Mouse (Mus musculus): ENCODE measurements at regions not wholly inside any gene's neighbourhood (a gene's known extent, or its start where the extent isn't known, plus 50 kb on each side); places are given as distances from the start of the nearest gene placed in this dataset.
A peak's percentile ranks its signal among the peaks of the same experiment; 100 is the strongest.

DNA sequence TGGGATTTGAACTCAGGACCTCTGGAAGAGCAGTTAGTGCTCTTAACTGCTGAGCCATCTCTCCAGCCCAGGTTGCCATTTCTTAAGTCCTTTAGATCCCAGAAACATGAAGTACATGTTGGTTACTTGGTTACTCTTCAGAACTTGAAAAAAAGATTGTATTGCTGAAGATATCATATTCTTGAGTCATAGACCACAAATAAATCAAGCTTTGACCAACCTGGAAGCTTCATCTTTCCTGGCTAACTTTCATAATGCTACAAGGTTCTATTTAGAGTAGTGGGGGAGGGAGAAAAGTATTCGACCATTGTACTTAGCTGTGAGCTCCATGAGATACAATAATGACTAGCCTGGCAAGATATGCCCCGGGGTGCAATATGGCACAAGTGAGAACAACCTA lies 90.9 kb upstream of the Cdkn2b start:
- no peak for DNase-seq (ENCODE audit: extremely low read depth, low read depth)

DNA sequence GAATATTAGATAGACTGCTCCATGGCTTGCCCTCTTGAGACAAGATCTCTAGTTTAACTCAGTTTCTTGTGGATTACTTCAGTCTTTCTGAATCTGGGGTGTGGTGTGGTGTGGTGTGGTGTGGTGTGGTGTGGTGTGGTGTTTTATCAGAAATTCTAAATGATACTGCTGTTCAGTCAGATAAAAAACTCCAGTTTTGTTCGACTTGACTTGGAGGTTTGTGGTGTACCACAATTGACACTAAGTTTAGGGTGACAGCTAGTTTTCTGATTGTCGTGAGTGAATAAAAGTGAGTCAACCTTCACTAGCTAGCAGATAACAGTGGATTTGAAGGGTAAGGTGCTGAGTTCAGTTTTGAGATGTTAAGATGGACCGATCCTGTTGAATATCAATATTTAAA lies 89.5 kb upstream of the Cdkn2b start:
- DNase-seq (ENCODE audit: extremely low read depth, low read depth), result peak; percentile 5

DNA sequence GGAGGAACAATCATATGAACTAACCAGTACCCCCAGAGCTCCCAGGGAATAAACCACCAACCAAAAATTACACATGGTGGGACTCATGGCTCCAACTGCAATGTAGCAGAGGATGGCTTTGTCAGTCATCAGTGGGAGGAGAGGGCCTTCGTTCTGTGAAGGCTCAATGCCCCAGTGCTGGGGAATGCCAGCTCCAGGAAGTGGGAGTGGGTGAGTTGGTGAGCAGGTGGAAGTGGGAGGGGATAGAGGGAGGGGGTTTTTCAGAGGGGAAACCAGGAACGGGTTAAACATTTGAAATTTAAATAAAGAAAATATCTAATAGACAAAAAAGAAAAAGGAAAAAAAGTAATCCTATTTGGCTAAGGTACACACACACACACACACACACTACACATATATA lies 88.4 kb upstream of the Cdkn2b start:
- no peak for DNase-seq (ENCODE audit: extremely low read depth, low read depth)

DNA sequence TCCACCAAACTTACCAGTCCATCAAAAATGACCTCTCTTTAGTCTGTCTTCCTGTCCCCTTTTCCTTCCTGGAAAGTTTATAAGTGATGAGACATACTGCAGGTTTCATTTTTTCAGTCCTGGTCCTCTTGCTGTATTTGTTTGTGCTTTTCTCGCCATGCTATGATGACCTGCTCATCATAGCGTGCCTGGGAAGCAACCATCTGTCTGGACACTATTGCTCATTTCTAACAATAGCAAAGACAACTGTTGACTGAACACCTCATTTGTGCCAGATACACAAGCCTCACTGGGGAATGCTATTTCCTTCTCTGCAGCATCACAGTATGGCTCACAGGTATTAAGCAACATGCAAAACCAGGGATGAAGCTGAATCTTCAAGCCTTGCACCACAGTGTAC lies 85.2 kb upstream of the Cdkn2b start:
- DNase-seq (ENCODE audit: extremely low read depth, low read depth), result no peak

DNA sequence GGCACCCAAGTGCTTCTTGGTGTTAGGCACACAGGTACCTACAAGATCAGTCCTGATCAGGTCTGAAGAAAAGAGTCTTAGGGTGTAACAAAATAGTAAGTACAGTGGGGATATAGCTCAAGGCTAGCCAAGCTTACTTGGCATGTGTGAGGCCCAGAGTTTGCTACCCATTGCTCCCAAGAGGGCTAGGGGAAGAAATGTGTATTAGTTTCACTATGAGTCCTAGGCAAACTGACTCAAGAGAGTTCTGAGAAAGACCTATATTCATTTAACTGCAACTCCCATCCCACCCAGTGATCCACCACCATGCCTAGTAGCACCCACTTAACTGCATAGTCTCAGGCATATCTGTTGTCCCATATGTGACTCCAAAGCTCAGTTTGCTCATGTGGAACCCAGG lies 84.5 kb upstream of the Cdkn2b start:
- DNase-seq (ENCODE audit: extremely low read depth, low read depth), result no peak

DNA sequence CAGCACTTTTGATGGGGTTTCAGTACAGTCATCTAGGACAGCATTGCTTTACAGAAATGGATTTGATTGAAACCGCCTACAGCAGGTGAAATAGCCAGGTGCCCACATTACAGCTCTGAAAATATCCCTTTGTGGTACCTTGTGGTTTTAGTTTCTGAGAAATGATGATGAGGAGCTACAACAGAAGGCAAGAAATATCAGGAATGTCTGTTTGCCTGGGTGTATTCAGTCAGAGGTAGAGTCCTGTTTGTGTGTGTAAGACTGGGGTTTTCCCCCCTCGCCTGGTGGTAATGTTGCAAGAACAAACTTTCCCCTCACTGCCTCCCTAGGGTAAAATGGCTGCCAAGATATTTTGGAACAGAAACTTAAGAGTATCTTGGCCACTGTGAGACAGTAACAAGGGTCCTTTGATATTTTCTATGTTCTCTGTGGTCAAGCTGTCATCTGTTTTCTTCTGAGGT lies 82.4 kb upstream of the Cdkn2b start:
- DNase-seq (ENCODE audit: extremely low read depth, low read depth), result no peak

DNA sequence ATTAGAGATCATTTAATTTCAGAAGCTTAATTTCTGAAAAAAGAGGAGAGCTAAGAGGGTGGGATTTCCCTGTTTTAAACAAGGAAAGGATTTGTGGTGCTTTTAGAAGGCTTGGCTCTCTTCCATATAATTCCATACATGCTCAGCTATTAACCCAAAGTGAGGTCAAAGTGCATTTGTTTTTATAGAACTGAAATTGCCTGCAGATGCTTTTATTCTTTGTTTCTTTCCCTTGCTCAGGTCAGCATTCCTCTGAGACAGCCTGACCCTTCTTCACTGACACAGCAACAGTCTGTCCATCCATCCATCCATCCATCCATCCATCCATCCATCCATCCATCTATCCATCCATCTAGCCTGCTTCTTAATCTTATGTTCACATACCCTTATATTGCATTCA lies 82.0 kb upstream of the Cdkn2b start:
- no peak for DNase-seq (ENCODE audit: extremely low read depth, low read depth)

DNA sequence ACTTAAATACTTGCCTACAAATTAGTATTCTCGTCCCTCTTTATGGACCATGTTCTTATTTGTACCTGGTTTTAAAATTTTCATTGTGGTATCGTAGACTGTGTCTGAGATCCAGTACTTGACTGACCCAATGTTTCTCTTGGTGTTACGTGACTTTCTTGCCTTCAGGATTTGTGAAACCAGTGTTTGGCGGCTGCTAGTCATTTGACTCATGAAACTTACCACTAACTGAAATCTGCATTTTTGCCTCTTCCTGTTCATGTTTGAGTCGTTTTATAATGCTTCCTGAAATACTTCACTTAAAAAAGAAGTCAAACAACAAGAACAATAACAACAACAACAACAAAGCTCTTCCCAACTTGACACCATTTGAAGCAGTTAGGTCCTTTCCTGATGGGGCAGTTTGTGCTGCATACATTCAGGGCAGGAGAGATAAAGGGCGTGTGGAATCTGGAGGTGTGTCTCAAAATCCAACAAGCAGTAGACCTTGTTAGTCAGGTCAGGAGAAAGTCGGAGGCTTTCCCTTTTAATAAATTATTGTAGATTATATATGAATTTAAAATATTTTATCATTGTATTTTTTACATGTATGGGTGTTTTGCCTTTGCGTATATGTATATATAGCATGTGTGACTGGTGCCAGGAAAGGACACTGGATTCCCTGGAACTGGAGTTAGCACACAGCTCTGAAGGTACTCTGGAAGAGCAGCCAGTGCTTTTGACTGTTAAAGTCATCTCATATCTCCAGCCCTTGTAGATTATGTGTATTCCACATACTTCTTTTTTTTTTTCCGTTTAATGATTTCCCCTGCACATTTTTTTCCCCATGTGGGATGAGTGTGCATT lies 80.8 kb upstream of the Cdkn2b start:
- no peak for DNase-seq (ENCODE audit: extremely low read depth, low read depth)

DNA sequence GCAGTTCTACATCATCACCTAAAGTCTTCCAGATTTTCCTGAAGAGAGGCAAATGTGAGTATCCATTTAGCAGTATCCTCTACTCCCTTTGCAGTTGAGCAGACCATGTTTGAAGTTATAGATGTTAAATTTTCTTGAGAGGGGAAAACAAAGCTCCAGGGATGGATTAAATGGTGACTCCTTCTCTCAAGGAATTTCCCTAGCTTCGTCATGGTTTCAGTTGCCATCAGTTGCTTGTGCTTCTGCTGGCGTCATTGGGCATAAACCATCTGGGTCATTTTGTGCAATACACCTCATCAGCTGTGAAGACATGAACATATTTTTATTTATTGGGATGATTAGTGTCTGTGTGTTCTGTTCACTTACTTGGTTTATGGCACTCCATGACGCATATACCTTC lies 72.7 kb upstream of the Cdkn2b start:
- no peak for DNase-seq (ENCODE audit: extremely low read depth, low read depth)

DNA sequence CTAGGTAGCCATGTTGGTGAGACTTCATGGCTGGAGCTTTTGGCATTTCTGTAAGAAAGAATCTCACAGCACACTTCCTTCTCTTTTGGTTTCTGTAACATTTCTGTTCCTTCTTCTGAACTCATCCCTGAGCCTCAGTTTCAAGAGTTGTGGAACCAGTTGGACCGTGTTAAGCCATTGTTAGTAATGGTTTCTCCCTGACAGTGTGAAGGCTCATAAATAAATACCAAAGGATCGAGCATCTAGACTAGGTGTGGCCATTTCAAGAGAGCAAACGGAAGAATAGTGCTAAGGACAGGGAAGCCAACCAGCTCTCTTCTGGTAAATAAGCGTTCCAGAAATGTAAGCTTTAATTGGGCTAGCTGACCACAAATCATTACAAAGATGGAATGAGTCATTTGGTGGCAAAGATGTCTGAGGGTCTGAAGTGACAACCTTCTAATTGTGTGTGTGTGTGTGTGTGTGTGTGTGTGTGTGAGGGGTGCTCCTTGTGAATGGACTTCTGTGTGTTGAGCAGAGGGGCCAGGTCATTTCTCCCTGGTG lies 71.7 kb upstream of the Cdkn2b start:
- no peak for DNase-seq (ENCODE audit: extremely low read depth, low read depth)

DNA sequence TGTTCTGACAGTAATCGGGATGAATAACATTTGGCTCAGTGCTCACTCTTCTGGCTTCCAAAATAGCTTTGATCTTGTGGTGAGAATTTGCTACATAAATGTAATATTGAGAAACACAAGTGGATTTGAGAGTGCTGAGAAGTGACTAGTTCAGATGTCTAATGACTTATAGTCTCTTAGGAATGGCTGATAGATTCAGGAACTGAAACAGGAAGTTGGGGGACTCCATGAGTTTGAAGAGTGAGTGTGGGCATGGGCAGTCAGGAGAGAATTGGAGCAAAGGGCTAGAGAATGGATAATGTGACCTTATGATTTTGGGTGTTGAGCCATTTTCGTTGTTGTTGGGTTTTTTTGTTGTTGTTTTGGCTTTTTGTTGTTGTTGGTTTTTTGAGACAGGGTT lies 70.9 kb upstream of the Cdkn2b start:
- no peak for DNase-seq (ENCODE audit: extremely low read depth, low read depth)

DNA sequence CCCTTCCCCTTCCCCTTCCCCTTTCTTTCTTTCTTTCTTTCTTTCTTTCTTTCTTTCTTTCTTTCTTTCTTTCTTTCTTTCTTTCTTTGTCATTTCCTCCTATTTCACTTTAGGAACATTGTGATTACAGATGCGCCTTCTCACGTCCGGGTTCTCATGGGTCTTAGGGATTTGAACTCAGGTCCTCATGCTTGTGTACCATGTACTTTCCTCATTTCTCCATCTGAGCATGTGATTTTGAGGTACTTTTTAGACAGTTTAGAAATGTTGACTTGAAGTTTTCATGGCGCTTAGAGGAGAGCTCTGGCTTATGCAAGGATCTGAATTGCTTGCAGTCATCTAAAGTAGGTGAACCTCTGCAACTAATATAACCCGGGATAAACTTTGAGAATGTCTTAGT lies 70.2 kb upstream of the Cdkn2b start:
- no peak for DNase-seq (ENCODE audit: extremely low read depth, low read depth)

DNA sequence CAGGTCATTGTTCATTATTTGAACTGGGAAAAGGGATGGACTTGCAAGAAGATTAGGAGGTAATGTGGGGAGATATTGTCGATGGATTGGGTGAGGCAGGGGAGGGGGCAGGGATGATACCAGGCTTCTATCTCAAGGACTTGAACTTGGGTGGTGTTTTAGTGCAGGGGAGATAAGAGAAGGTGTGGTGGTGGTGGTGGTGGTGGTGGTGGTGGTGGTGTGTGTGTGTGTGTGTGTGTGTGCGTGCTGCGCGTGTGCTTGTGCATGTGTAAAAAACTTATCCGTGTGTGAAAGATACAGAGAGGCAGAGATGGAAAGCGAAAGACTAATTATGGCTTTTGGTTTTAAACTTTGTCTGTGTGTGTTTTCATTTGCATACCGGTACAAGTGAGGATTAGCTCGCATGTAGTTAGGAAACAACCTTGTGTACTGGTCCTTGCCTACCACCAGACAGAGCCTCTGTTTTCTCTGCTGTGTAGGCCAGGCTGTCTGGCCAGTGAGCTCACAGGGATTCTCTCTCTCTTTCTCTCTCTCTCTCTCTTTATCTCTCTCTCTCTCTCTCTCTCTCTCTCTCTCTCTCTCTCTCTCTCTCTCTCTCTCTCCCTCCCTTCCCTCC lies 69.6 kb upstream of the Cdkn2b start:
- DNase-seq (ENCODE audit: extremely low read depth, low read depth), result no peak

DNA sequence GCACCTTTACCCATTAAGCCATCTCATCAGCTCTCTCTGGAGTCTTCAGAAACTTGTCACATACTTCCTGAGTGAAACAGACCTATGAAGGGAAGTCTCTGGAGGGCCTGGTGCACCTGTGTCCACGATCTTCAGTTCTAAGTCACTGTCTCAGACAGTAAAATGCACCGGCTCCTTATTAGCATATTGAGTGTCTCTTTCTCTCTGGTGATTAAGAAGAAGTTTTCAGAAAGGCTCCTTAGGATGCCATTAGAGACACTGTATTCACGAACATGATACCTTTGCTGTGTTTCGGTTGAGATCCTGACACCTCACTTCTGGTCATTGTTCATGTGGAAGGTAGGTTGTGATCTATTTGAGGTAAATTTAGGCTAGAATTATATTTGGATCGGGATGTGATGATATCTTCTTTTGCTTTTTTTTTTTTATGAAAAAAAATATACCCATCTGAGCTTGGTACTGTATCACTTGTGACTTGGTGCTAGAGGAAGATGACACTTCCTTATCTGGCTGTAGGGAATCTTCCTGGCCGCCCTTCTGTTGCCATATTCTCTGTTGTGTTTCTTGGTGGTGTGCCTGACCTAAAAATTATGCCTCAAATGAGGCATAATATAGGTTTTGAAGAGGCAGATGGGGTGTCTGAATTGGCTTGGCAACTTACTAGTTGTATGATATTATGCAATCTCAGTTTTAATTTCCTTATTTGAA lies 68.9 kb upstream of the Cdkn2b start:
- DNase-seq (ENCODE audit: extremely low read depth, low read depth), result no peak

DNA sequence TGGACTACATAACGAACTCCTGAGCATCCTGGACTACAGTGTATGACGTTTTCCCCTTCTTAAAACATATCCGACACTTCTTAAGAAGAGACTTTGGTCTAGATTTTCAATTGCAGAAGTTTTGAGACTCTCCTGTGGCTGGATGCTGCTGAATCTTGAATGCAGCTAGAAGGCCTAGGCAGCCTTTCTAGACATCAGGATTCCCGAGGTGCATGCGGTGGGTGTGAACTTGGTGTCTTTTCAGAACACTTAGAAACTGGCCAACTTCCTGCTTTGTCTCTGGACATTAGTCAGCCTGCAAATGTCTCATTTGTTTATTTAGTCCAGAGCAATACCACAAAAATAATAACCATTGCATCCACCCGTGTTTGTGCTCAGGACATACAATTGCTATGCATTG lies 61.8 kb upstream of the Cdkn2b start:
- DNase-seq (ENCODE audit: extremely low read depth, low read depth), result no peak

DNA sequence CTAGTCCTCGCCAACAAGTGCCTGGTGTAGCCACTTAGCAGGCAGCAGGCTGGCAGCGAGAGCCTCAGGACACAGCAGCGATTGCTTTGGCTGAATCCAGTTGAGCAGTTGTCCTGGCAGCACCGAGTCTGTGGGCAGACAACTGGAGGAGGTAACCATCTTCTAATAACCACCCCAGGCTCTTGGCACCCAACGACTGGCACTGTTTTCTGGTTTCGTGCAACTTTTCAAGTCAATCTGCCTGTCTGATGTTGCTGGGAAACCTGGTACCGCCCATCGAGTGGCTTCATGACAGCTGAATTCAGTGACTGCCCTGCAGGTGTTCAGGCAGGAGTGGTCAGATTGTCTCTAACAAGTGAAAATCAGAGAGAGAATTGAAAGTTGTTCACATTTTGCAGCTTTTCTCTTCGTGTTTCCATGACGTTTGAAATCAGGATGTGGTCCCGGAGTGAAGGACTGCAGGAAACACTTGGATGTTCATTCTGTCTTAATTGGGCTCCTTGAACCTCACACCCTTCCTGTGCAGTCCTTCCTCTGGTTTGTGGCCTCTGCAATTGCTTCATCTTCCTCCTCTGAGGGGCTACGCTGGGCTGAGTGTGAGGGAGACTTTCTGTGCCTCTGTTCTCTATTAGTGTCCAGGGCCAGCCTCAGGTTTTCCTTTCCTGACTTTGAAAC lies 58.1 kb upstream of the Cdkn2b start:
- no peak for DNase-seq (ENCODE audit: extremely low read depth, low read depth)

DNA sequence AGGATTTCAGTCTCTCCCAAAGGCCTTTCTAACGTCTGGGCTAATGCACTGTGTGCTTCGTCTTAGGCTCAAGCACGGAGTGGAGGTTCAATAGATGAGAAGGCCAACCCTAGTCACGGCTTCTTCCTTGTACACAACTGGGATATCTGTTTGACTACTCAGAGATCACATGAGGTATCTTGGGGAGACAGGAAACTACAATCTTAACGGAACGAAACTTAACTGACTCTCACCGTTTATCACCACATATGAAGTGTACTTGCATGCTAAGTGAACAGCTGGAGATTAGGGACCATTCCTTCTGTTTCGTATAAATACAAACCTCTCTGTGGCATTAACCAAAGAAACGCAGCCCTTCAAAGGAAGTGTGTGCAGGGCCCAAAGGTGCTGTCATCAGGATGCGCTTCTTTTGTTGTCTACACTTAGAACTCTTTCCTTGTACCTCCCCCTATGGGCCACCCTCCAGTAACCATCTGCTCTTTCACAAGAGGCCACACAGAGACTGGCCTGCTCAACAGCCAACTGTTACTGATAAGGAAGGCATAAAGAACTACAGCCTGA lies 55.8 kb upstream of the Cdkn2b start:
- peak; percentile 75 for DNase-seq (ENCODE audit: extremely low read depth, low read depth)

DNA sequence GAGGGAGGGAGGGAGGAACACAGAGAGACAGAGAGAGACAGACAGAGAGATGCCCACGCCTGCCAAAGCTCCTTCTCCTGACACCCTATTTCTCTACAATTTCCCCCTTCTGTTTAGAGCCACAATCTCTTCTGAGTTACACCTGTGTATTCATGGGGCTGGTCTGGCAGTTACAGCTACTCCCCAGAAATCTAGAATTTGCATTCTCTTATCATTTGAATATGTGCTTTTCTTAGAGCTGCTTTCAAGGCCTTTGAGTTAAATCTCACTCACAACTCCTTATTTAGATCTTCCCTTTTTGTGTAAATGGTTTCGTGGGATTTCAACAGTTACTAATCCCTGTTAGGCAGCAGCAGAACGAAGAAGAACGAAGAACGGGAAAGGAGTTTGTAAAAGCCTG lies 55.0 kb upstream of the Cdkn2b start:
- no peak for DNase-seq (ENCODE audit: extremely low read depth, low read depth)

DNA sequence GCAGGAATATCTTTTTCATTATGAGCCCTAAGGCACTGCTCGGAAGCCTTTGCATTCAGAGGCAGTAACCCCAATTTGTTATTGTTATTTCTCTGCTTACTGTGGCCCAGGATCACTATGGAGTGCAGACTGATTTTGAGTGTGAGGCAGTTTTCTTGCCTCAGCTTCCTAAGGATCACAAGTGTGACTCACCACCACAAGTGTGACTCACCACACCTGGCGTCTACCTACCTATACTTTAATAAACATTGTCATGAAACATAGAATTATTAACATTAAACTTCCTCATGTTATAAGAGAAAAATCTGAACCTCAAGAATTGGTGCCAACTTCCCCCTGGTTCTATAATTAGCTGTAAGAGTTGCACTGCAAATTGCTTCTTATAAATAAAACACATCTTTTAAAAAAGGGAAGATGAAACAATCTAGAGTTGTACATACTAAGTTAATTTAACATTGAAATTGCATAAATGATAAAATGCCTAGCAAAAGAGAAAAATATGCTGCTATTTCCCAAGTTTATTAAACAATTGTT lies 52.4 kb upstream of the Cdkn2b start:
- DNase-seq (ENCODE audit: extremely low read depth, low read depth), result no peak

DNA sequence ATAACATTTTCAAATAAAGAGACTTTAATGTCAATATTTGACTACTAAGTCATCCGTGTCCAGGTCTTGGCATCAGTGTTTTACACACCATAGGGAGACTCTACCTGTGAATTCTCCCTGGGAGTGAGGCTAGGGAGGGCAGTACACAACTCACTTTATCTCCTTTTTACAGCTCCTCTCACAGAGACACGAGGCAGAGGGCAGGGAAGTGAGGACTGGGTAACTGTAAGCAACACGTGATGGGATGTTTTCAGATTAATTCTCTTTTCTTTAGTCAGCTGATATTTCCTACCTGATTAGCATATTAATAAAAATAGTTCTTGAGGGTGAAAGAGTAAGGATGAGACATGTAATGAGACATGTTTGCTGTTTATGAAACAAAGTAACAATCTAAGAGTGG lies 51.8 kb upstream of the Cdkn2b start:
- no peak for DNase-seq (ENCODE audit: extremely low read depth, low read depth)

DNA sequence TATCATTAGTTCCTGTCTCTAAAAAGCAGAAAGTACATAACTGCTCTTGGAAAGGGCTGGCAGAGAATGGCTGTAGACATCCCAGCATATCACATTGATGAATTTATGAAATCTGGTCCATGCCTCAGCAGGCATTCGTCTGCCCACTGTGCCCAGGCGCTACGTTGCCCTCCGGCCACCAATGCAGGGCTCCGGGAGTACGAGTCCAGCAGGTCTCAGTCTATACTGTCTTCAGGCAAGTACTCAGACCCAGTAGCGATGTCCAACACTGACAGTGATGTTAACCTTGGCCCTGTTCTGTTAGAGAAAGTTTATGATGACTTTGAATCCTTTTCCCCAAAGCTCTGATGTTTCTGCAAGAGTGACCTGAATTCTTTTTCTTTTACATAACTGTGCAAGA lies 50.5 kb upstream of the Cdkn2b start:
- DNase-seq (ENCODE audit: extremely low read depth, low read depth), result no peak
